In the genomic region with DNA sequence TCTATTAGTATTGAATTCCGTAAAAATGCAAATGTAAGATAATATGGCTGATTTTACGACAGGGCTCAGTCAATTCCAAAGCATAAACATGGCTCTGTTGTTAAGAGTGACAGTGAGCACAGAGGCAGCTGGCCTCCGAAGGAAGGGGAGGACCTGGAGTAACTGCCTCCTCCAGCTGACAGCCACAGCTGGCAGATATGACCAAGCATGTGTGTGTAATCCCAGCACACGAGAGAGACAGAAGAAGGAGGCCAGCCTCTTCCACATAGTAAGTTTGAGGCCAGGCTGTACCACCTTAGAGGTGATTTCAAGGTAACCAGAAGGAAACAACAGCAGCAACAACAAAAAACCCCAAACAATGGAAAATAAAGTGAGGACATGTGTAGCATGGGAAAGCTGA, we compare ENCODE assay signal across 20 mouse cellular contexts.
DNase-seq lines count a peak whose midpoint lies in the region; ATAC-seq and TF ChIP-seq lines count a peak whose summit lies in the region.
"Had no signal": no experiment of that assay in that cellular context is flagged by ENCODE, and none has a peak within 500 bp of the region (broad histone marks: within the 10 kb centered on the region; RNA-seq: fewer than 3 reads in every experiment).

No protein-coding gene starts in this region.

- no peak overlapping the region for H3K4me3 ChIP-seq in forebrain, embryonic 14.5 days (ENCODE audit: low read depth, low read length)
- no peak overlapping the region for H3K4me3 ChIP-seq in forebrain, postnatal 0 days (ENCODE audit: low read depth, low read length)
- H3K4me3 ChIP-seq in lung, postnatal 0 days (ENCODE audit: low read depth, low read length), result no peak overlapping the region
- H3K4me3 ChIP-seq: embryonic facial prominence, embryonic 13.5 days; forebrain, embryonic 12.5 days; heart, embryonic 10.5 days; hindbrain, embryonic 13.5 days had no signal

- H3K9me3 ChIP-seq in forebrain, embryonic 14.5 days (replicated peaks; ENCODE audit: control insufficient read depth, low read length), result no peaks in the 10 kb centered on the region
- no peaks in the 10 kb centered on the region for H3K9me3 ChIP-seq in forebrain, postnatal 0 days (ENCODE audit: low read length)
- H3K9me3 ChIP-seq in lung, postnatal 0 days (ENCODE audit: low read length), result no peaks in the 10 kb centered on the region
- H3K9me3 ChIP-seq: embryonic facial prominence, embryonic 13.5 days; forebrain, embryonic 12.5 days; heart, embryonic 10.5 days; hindbrain, embryonic 13.5 days had no signal

- no peak overlapping the region for H3K9ac ChIP-seq in forebrain, embryonic 14.5 days (ENCODE audit: low read length)
- no peak overlapping the region for H3K9ac ChIP-seq in forebrain, postnatal 0 days
- H3K9ac ChIP-seq in lung, postnatal 0 days (replicated peaks; ENCODE audit: low read depth), result no peak overlapping the region
- H3K9ac ChIP-seq: embryonic facial prominence, embryonic 13.5 days; forebrain, embryonic 12.5 days; hindbrain, embryonic 13.5 days had no signal

- TF ChIP-seq EP300 in lung, postnatal 0 days (IDR thresholded peaks at IDR 0.05), result no peak

- intact Hi-C loops in heart, postnatal 36 days (cut with DNase I), result no loop called here

- H3K4me2 ChIP-seq in forebrain, embryonic 14.5 days (ENCODE audit: low read length), result no peak overlapping the region
- H3K4me2 ChIP-seq in forebrain, postnatal 0 days (ENCODE audit: low read depth), result no peak overlapping the region
- H3K4me2 ChIP-seq in lung, postnatal 0 days (replicated peaks; ENCODE audit: low read depth, low read length), result no peak overlapping the region
- H3K4me2 ChIP-seq: embryonic facial prominence, embryonic 13.5 days; forebrain, embryonic 12.5 days; hindbrain, embryonic 13.5 days had no signal

- peaks cover 2% of the 10 kb centered on the region; the same call in 1 of the 2 replicates for H3K4me1 ChIP-seq in forebrain, embryonic 14.5 days (ENCODE audit: control insufficient read depth, insufficient read depth, low read length)
- H3K4me1 ChIP-seq in forebrain, postnatal 0 days (ENCODE audit: insufficient read depth), result no peaks in the 10 kb centered on the region; the same call in 1 of the 2 replicates
- no peaks in the 10 kb centered on the region for H3K4me1 ChIP-seq in lung, postnatal 0 days (ENCODE audit: insufficient read depth, low read depth, low read length)

- no peaks in the 10 kb centered on the region for H3K36me3 ChIP-seq in forebrain, embryonic 14.5 days (ENCODE audit: control insufficient read depth, insufficient read depth, low read length)
- peaks cover 4% of the 10 kb centered on the region; the same call in 1 of the 2 replicates for H3K36me3 ChIP-seq in forebrain, postnatal 0 days (ENCODE audit: insufficient read depth)
- no peaks in the 10 kb centered on the region for H3K36me3 ChIP-seq in lung, postnatal 0 days (ENCODE audit: insufficient read depth, low read length)
- H3K36me3 ChIP-seq: embryonic facial prominence, embryonic 13.5 days; forebrain, embryonic 12.5 days; G1E; heart, embryonic 10.5 days; hindbrain, embryonic 13.5 days had no signal

- 72% methylated on average over 4 of the region's 4 CpGs for WGBS in forebrain, embryonic 14.5 days
- WGBS in forebrain, postnatal 0 days, result 57% methylated on average over 4 of the region's 4 CpGs
- 44% methylated on average over 4 of the region's 4 CpGs for WGBS in lung, postnatal 0 days

- no peak for ATAC-seq in forebrain, embryonic 14.5 days
- ATAC-seq in forebrain, postnatal 0 days, result no peak
- ATAC-seq in lung, postnatal 0 days, result no peak
- ATAC-seq: CD4-positive, CD25-positive, alpha-beta regulatory T cell, adult 4 months had no signal

- no peak for TF ChIP-seq CTCF in forebrain, postnatal 0 days (IDR thresholded peaks at IDR 0.05; ENCODE audit: low read depth)
- no peak for TF ChIP-seq CTCF in lung, postnatal 0 days (IDR thresholded peaks at IDR 0.05)

- no peaks in the 10 kb centered on the region for H3K27me3 ChIP-seq in forebrain, embryonic 14.5 days (replicated peaks; ENCODE audit: control insufficient read depth, insufficient read depth, low read length)
- H3K27me3 ChIP-seq in forebrain, postnatal 0 days (ENCODE audit: insufficient read depth, low read length), result no peaks in the 10 kb centered on the region
- no peaks in the 10 kb centered on the region for H3K27me3 ChIP-seq in lung, postnatal 0 days (replicated peaks; ENCODE audit: insufficient read depth, low read length)
- H3K27me3 ChIP-seq: forebrain, embryonic 12.5 days; hindbrain, embryonic 13.5 days had no signal

- 0 out of 2 replicates have a peak overlapping the region, but pooled peaks have one; percentile 52 for H3K27ac ChIP-seq in forebrain, embryonic 14.5 days (ENCODE audit: low read depth, low read length)
- H3K27ac ChIP-seq in forebrain, postnatal 0 days (ENCODE audit: low read depth, low read length), result no peak overlapping the region
- H3K27ac ChIP-seq in lung, postnatal 0 days (ENCODE audit: low read length), result no peak overlapping the region
- H3K27ac ChIP-seq: embryonic facial prominence, embryonic 13.5 days; forebrain, embryonic 12.5 days; heart, embryonic 10.5 days; hindbrain, embryonic 13.5 days had no signal

- DNase-seq in forebrain, embryonic 14.5 days (ENCODE audit: low spot score), result no peak
- no peak for DNase-seq in forebrain, postnatal 0 days
- DNase-seq in lung, postnatal 0 days (ENCODE audit: low spot score), result peak; percentile 12
- DNase-seq in lung, postnatal 14 days, result no peak
- peak; percentile 80 for DNase-seq in thymus, postnatal 0 days (ENCODE audit: low spot score)
- DNase-seq in thymus, postnatal 4 days, result peak; percentile 61
- no peak for DNase-seq in heart, postnatal 36 days
- DNase-seq: adrenal gland, postnatal 10 days; B cell, adult 2 months; cerebellum, adult 18-20 months; cerebellum, adult 9-11 months; cerebellum, postnatal 36 days; gastrocnemius, postnatal 10 days; heart, adult 18-20 months had no signal

Comparison
In these comparisons a context has a peak if more than half of its experiments do, and no peak if none do; other contexts are left out.
1. DNase-seq: peak in lung, postnatal 0 days (single experiment), thymus, postnatal 0 days (single experiment) and thymus, postnatal 4 days (single experiment); none in forebrain, embryonic 14.5 days (single experiment), forebrain, postnatal 0 days (single experiment), lung, postnatal 14 days (single experiment) and heart, postnatal 36 days (0 of 2).